Mouse (Mus musculus) adrenal gland, postnatal 10 days (tissue): ENCODE data around the gene Senp3. TPM values are rescaled to one million over a fixed set of nuclear protein-coding genes. Genes with fewer than 3 reads are reported as not detected.
A peak's percentile ranks its signal among the peaks of the same experiment; 100 is the strongest.

Experiments used
- DNase-seq: peaks from one replicate; pipeline ENCODE4 v3.0.0; 2021; ENCODE audit warnings: mixed read lengths
- total RNA-seq, 2 experiments: library from RNA; stranded (reverse); gene quantifications; 2 replicates each; pipeline ENCODE4 v1.2.3; 2021

Senp3 gene
- total RNA-seq, 2 experiments from 2014 or later = 62.6 to 76.3 TPM

GRCm38 (mm10) chr11:69682209-69682839 is 440 bp upstream of the Senp3 start:
- no peak for DNase-seq

GRCm38 (mm10) chr11:69680136-69680855 is 1.6 kb downstream of the Senp3 start:
- no peak for DNase-seq

- DNase-seq = no peak
Measured at GRCm38 (mm10) chr11:69679144-69679543, 2.7 kb downstream of the Senp3 start.

- DNase-seq = peak; percentile 100
Measured at GRCm38 (mm10) chr11:69672211-69672706, 9.6 kb downstream of the Senp3 start, which contains the start of gene Eif4a1. Gene Eif4a1, minus strand, starts transcription at chr11:69672423.

GRCm38 (mm10) chr11:69671726-69672124 is 10.2 kb downstream of the Senp3 start:
- DNase-seq = no peak

- peak; percentile 98 for DNase-seq
Measured at GRCm38 (mm10) chr11:69670786-69671725, 10.8 kb downstream of the Senp3 start.

- DNase-seq = no peak
Measured at GRCm38 (mm10) chr11:69666665-69667005, 15.2 kb downstream of the Senp3 start.

GRCm38 (mm10) chr11:69665961-69666664 is 15.8 kb downstream of the Senp3 start, which contains the start of gene Cd68:
Gene Cd68, minus strand, starts transcription at chr11:69666153.
- peak; percentile 62 for DNase-seq

GRCm38 (mm10) chr11:69665457-69665960 is 16.4 kb downstream of the Senp3 start:
- no peak for DNase-seq

GRCm38 (mm10) chr11:69664841-69665240 is 17.0 kb downstream of the Senp3 start:
- DNase-seq = no peak

GRCm38 (mm10) chr11:69663795-69664194 is 18.1 kb downstream of the Senp3 start:
- peak; percentile 72 for DNase-seq

GRCm38 (mm10) chr11:69662967-69663671 is 18.8 kb downstream of the Senp3 start:
- no peak for DNase-seq

GRCm38 (mm10) chr11:69662213-69662966 is 19.5 kb downstream of the Senp3 start, which contains the start of gene Mpdu1:
Gene Mpdu1, minus strand, starts transcription at chr11:69662642.
- DNase-seq = peak; percentile 94

GRCm38 (mm10) chr11:69661221-69661881 is 20.5 kb downstream of the Senp3 start:
- peak; percentile 70 for DNase-seq

GRCm38 (mm10) chr11:69657462-69657881 is 24.4 kb downstream of the Senp3 start:
- DNase-seq = no peak

GRCm38 (mm10) chr11:69656617-69657461 is 25.0 kb downstream of the Senp3 start:
- DNase-seq = peak; percentile 59

GRCm38 (mm10) chr11:69656065-69656455 is 25.8 kb downstream of the Senp3 start:
- no peak for DNase-seq
